Mouse (Mus musculus): Measurements from ENCODE around the gene Stra6. TPM values are rescaled to one million over a fixed set of nuclear protein-coding genes. Genes with fewer than 3 reads are reported as not detected.

The Stra6 gene
- total and polyA plus RNA-seq, 2 experiments from 2014 or later = 11.0 to 16.2 TPM

DNA sequence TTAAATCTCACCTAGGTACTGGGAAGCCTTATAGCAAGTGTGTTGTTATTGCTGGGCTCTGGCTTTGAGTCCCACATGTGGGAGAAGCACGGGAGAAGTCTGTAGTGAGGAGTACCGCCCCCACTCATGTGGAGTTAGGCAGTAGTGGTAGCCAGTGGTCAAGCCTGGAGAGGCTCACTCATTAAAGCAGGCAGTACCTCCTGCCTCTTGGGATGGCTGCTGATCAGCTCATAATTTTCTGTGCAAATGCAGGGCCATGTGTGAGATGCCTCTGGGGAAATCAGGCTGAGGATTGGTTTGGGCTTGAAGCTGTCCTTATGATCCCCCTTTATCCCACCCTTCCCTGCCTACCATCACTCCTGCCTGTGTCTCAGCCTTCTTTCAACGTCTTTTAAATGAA is 11.0 kb downstream of the Stra6 start:
- no peaks in the 10 kb centered on the region for H3K36me3 ChIP-seq (ENCODE audit: insufficient read depth)
- no peaks in the 10 kb centered on the region for H3K4me1 ChIP-seq (ENCODE audit: insufficient read depth)
- no peak for TF ChIP-seq CTCF (IDR thresholded peaks at IDR 0.05; ENCODE audit: low read depth)
- H3K4me3 ChIP-seq (ENCODE audit: low read depth, low read length) = no peak overlapping the region
- no peak for ATAC-seq
- no peak overlapping the region for H3K4me2 ChIP-seq (ENCODE audit: low read depth)
- H3K27me3 ChIP-seq (ENCODE audit: insufficient read depth, low read length) = no peaks in the 10 kb centered on the region
- H3K9me3 ChIP-seq (ENCODE audit: low read length) = no peaks in the 10 kb centered on the region
- DNase-seq = no peak
- 59% methylated on average over 3 of the region's 3 CpGs for WGBS
- H3K9ac ChIP-seq = no peak overlapping the region
- no peak overlapping the region for H3K27ac ChIP-seq (ENCODE audit: low read depth, low read length)

DNA sequence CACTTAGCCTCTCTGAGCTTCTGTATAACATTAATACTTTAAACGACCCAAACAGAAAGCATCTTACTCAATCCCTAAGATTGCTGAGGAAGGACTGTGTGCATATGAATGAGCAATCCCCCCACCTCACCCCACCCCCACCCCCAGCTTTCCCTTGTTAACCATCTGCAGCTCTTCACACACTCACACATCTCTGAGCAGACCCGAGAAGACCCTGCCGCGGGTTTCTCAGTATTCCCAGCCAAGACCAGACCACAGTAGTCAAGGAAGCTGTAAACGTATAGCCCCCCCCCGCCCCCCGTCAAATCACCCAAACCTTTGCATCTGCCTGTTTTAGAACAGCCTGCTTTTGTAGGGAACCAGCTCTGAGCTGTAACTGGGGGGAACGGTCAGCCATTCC is 21.0 kb downstream of the Stra6 start:
- peak; percentile 72 for ATAC-seq
- peak; percentile 48 for DNase-seq
- Histone ChIP-seq H3K27me3 (ENCODE audit: insufficient read depth, low read length) (no peaks in the 10 kb centered on the region), H3K36me3 (ENCODE audit: insufficient read depth) (no peaks in the 10 kb centered on the region), H3K9me3 (ENCODE audit: low read length) (no peaks in the 10 kb centered on the region), H3K4me2 (ENCODE audit: low read depth) (0 out of 2 replicates have a peak overlapping the region, but pooled peaks have one; percentile 5), H3K27ac (ENCODE audit: low read depth, low read length) (peak overlapping the region; percentile 72), H3K4me1 (ENCODE audit: insufficient read depth) (peaks cover 21% of the 10 kb centered on the region), H3K9ac (no peak overlapping the region), H3K4me3 (ENCODE audit: low read depth, low read length) (no peak overlapping the region)
- 7% methylated on average over 8 of the region's 8 CpGs for WGBS
- TF ChIP-seq CTCF (IDR thresholded peaks at IDR 0.05; ENCODE audit: low read depth) = no peak

DNA sequence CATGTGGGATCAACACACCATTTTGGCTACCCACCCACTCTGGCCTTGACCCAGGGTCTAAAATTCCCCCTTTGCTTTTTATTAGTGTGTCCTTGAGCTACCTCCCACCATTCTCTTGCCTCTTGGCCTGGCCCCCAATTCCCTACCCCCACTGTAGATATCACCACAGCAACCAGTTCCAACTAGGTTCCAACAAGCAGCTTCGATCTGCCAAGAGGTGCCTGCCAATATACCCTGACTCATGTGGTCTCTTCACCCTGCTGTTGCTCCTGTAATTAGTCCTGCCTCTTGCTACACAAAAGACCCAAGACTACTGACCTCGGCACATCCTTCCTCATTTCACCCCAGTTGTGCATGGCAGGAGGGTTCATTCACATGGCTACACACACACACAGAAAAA is 21.5 kb downstream of the Stra6 start:
- H3K27me3 ChIP-seq (ENCODE audit: insufficient read depth, low read length) = no peaks in the 10 kb centered on the region
- H3K9me3 ChIP-seq (ENCODE audit: low read length) = no peaks in the 10 kb centered on the region
- H3K4me1 ChIP-seq (ENCODE audit: insufficient read depth) = peaks cover 21% of the 10 kb centered on the region
- 0 out of 2 replicates have a peak overlapping the region, but pooled peaks have one; percentile 5 for H3K4me2 ChIP-seq (ENCODE audit: low read depth)
- DNase-seq (peak; percentile 73), ATAC-seq (peak; percentile 86)
- no peak for TF ChIP-seq CTCF (IDR thresholded peaks at IDR 0.05; ENCODE audit: low read depth)
- no peak overlapping the region for H3K9ac ChIP-seq
- H3K27ac ChIP-seq (ENCODE audit: low read depth, low read length) = peak overlapping the region; percentile 72
- WGBS = 4% methylated on average over 2 of the region's 2 CpGs
- H3K36me3 ChIP-seq (ENCODE audit: insufficient read depth) = no peaks in the 10 kb centered on the region
- no peak overlapping the region for H3K4me3 ChIP-seq (ENCODE audit: low read depth, low read length)

- H3K27ac ChIP-seq (ENCODE audit: low read depth, low read length) = no peak overlapping the region
- no peak overlapping the region for H3K9ac ChIP-seq
- H3K36me3 ChIP-seq (ENCODE audit: insufficient read depth) = no peaks in the 10 kb centered on the region
- no peaks in the 10 kb centered on the region for H3K9me3 ChIP-seq (ENCODE audit: low read length)
- no peak for TF ChIP-seq CTCF (IDR thresholded peaks at IDR 0.05; ENCODE audit: low read depth)
- 31% methylated on average over 9 of the region's 9 CpGs for WGBS
- H3K27me3 ChIP-seq (ENCODE audit: insufficient read depth, low read length) = no peaks in the 10 kb centered on the region
- ATAC-seq (no peak), DNase-seq (no peak)
- H3K4me1 ChIP-seq (ENCODE audit: insufficient read depth) = peaks cover 21% of the 10 kb centered on the region
- no peak overlapping the region for H3K4me2 ChIP-seq (ENCODE audit: low read depth)
- no peak overlapping the region for H3K4me3 ChIP-seq (ENCODE audit: low read depth, low read length)
These were observed 22.6 kb downstream of the Stra6 start for GRCm38 (mm10) chr9:58086203-58086602.

- H3K4me3 ChIP-seq (ENCODE audit: low read depth, low read length) = no peak overlapping the region
- H3K9ac ChIP-seq = no peak overlapping the region
- 27% methylated on average over 7 of the region's 7 CpGs for WGBS
- H3K27ac ChIP-seq (ENCODE audit: low read depth, low read length) = no peak overlapping the region
- H3K27me3 ChIP-seq (ENCODE audit: insufficient read depth, low read length) = no peaks in the 10 kb centered on the region
- ATAC-seq (no peak), DNase-seq (no peak)
- no peak for TF ChIP-seq CTCF (IDR thresholded peaks at IDR 0.05; ENCODE audit: low read depth)
- no peaks in the 10 kb centered on the region for H3K36me3 ChIP-seq (ENCODE audit: insufficient read depth)
- no peak overlapping the region for H3K4me2 ChIP-seq (ENCODE audit: low read depth)
- no peaks in the 10 kb centered on the region for H3K9me3 ChIP-seq (ENCODE audit: low read length)
- peaks cover 24% of the 10 kb centered on the region for H3K4me1 ChIP-seq (ENCODE audit: insufficient read depth)
These were observed 23.3 kb downstream of the Stra6 start for GRCm38 (mm10) chr9:58086861-58087260.

GRCm38 (mm10) chr9:58087277-58087998 is 23.9 kb downstream of the Stra6 start:
- ATAC-seq = no peak
- no peak for TF ChIP-seq CTCF (IDR thresholded peaks at IDR 0.05; ENCODE audit: low read depth)
- no peak for DNase-seq

DNA sequence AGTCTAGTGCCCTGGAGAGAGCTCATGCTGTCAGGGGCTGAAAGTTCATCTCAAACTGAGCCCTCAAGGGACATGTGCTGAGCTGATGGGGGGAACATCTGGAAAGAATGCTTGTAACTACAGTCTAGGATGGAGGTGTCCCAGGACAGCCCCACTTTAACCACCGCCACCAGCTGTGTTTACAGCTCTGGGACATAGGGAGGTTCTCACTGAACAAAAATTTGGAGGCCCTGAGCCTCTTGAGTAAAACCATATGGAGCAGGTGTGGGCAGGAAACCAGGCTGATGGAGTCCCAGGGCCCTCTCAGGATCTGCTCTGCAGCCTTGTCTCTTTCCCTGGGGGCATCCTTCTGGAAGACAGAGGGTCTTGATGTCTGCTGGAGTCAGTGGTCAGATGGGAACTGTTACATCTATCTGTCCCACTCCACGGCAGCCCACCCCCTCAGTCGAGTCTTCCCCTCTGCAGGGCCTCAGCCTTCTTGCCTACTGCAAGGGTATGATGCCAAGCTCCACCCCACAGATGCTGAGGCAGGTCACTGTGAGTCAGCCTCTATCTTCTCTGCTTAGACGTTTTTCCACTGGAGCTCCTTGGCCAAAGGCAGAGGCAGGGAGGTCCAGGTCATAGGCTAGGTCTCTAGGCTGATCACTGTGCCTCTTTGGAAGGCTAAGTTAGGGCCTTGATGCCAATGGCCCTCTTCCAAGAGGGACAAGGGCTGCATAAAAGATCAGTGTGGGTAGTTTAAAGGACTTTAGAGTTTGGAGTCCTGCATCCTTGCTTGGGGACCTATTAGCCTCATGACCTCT is 28.2 kb downstream of the Stra6 start:
- 56% methylated on average over 4 of the region's 4 CpGs for WGBS
- peaks cover 14% of the 10 kb centered on the region for H3K4me1 ChIP-seq (ENCODE audit: insufficient read depth)
- no peaks in the 10 kb centered on the region for H3K36me3 ChIP-seq (ENCODE audit: insufficient read depth)
- H3K4me2 ChIP-seq (ENCODE audit: low read depth) = no peak overlapping the region
- H3K9me3 ChIP-seq (ENCODE audit: low read length) = no peaks in the 10 kb centered on the region
- H3K9ac ChIP-seq = no peak overlapping the region
- no peak overlapping the region for H3K27ac ChIP-seq (ENCODE audit: low read depth, low read length)
- no peaks in the 10 kb centered on the region for H3K27me3 ChIP-seq (ENCODE audit: insufficient read depth, low read length)
- TF ChIP-seq CTCF (IDR thresholded peaks at IDR 0.05; ENCODE audit: low read depth) = no peak
- ATAC-seq = no peak
- H3K4me3 ChIP-seq (ENCODE audit: low read depth, low read length) = no peak overlapping the region
- no peak for DNase-seq

More at GRCm38 (mm10) chr9:58087277-58087998, 23.9 kb downstream of the Stra6 start:
- Histone ChIP-seq H3K9ac (no peak overlapping the region), H3K4me3 (ENCODE audit: low read depth, low read length) (no peak overlapping the region), H3K9me3 (ENCODE audit: low read length) (no peaks in the 10 kb centered on the region), H3K4me1 (ENCODE audit: insufficient read depth) (peaks cover 25% of the 10 kb centered on the region), H3K36me3 (ENCODE audit: insufficient read depth) (no peaks in the 10 kb centered on the region), H3K27me3 (ENCODE audit: insufficient read depth, low read length) (no peaks in the 10 kb centered on the region), H3K27ac (ENCODE audit: low read depth, low read length) (peak overlapping the region; percentile 4; the same call in 1 of the 2 replicates), H3K4me2 (ENCODE audit: low read depth) (no peak overlapping the region)
- WGBS = 58% methylated on average over 7 of the region's 7 CpGs

Measured in forebrain, postnatal 0 days (tissue).